ENCODE assay signal across 8 mouse cellular contexts in genomic region chr2:181148318-181148955, GRCm38 (mm10). TPM values are rescaled to one million over a fixed set of nuclear protein-coding genes. Genes with fewer than 3 reads are reported as not detected.
A peak's percentile ranks its signal among the peaks of the same experiment; 100 is the strongest.
DNase-seq lines count a peak whose midpoint lies in the region; ATAC-seq and TF ChIP-seq lines count a peak whose summit lies in the region.

No protein-coding gene starts in this region.

- H3K4me2 ChIP-seq in limb, embryonic 12.5 days = peak overlapping the region; percentile 92
- peak overlapping the region; percentile 74 for H3K4me2 ChIP-seq in stomach, embryonic 15.5 days

- TF ChIP-seq POLR2A in spleen, adult 2 months (IDR thresholded peaks at IDR 0.05; ENCODE audit: low read depth, low read length) = no peak

- 0 out of 2 replicates have a peak overlapping the region, but pooled peaks have one; percentile 40 for H3K9ac ChIP-seq in limb, embryonic 12.5 days (replicated peaks)
- H3K9ac ChIP-seq in stomach, embryonic 15.5 days = no peak overlapping the region

- no peaks in the 10 kb centered on the region for H3K9me3 ChIP-seq in limb, embryonic 12.5 days
- H3K9me3 ChIP-seq in stomach, embryonic 15.5 days = no peaks in the 10 kb centered on the region

- DNase-seq in cerebellum, adult 9-10 months = peak; percentile 66
- no peak for DNase-seq in cerebellum, adult 8-10 months
- DNase-seq in spleen, adult 2 months (ENCODE audit: low read depth in 1 of 2, low spot score in 2 of 2) = no peak
- no peak for DNase-seq in spleen, postnatal 36 days (ENCODE audit: low spot score in 2 of 2)
- no peak for DNase-seq in ovary, postnatal 36 days (ENCODE audit: low spot score)
- DNase-seq in lung, postnatal 10 days = no peak

- TF ChIP-seq CTCF in spleen, adult 2 months (IDR thresholded peaks at IDR 0.05; ENCODE audit: extremely low read depth, insufficient read depth, insufficient read length, insufficient replicate concordance) = no peak

- peaks cover 2% of the 10 kb centered on the region; the same call in 1 of the 2 replicates for H3K4me1 ChIP-seq in spleen, adult 2 months (ENCODE audit: control insufficient read depth, insufficient read depth, insufficient read length)
- peaks cover 13% of the 10 kb centered on the region; the same call in 1 of the 2 replicates for H3K4me1 ChIP-seq in limb, embryonic 12.5 days (replicated peaks)
- H3K4me1 ChIP-seq in stomach, embryonic 15.5 days = no peaks in the 10 kb centered on the region

- peak overlapping the region; percentile 44; the same call in 1 of the 2 replicates for H3K4me3 ChIP-seq in spleen, adult 2 months (ENCODE audit: extremely low read depth, insufficient read depth, insufficient read length)
- H3K4me3 ChIP-seq in limb, embryonic 12.5 days (replicated peaks) = peak overlapping the region; percentile 49
- peak overlapping the region; percentile 41 for H3K4me3 ChIP-seq in stomach, embryonic 15.5 days (replicated peaks)

- no peak overlapping the region for H3K27ac ChIP-seq in spleen, adult 2 months (ENCODE audit: insufficient read depth, low read length)
- no peak overlapping the region for H3K27ac ChIP-seq in limb, embryonic 12.5 days
- no peak overlapping the region for H3K27ac ChIP-seq in stomach, embryonic 15.5 days

- H3K36me3 ChIP-seq in spleen, adult 2 months (ENCODE audit: control insufficient read depth, insufficient read depth, low read length) = no peaks in the 10 kb centered on the region
- H3K36me3 ChIP-seq in limb, embryonic 12.5 days = no peaks in the 10 kb centered on the region
- no peaks in the 10 kb centered on the region for H3K36me3 ChIP-seq in stomach, embryonic 15.5 days

- no peaks in the 10 kb centered on the region for H3K27me3 ChIP-seq in spleen, adult 2 months (ENCODE audit: control insufficient read depth, insufficient read depth, low read length)
- peaks cover 96% of the 10 kb centered on the region for H3K27me3 ChIP-seq in limb, embryonic 12.5 days
- peaks cover 32% of the 10 kb centered on the region for H3K27me3 ChIP-seq in stomach, embryonic 15.5 days (replicated peaks)

- ATAC-seq in limb, embryonic 12.5 days (ENCODE audit: insufficient number of reproducible peaks, insufficient read depth, low FRiP score, low TSS enrichment, low read depth) = no peak
- no peak for ATAC-seq in stomach, embryonic 15.5 days (ENCODE audit: insufficient read depth, low FRiP score, low read depth)

- WGBS in spleen, adult 2 months = 23% methylated on average over 28 of the region's 31 CpGs
- 24% methylated on average over 27 of the region's 31 CpGs for WGBS in limb, embryonic 12.5 days
- WGBS in stomach, embryonic 15.5 days = 18% methylated on average over 15 of the region's 31 CpGs

RNA-seq across cellular contexts. Expression of gene Eef1a2, which starts 8.4 kb away (rescaled TPM):
- 0.05 TPM in 1 of 2 replicates, not detected in the other for polyA plus RNA-seq in spleen, adult 2 months (2012; rRNA removed)
- polyA plus RNA-seq in limb, embryonic 12.5 days (2016; fragmentation: Nextera tagmentation; extraction: Ambion mirVana) = 0.10 TPM in 1 of 2 replicates, not detected in the other
- polyA plus RNA-seq in stomach, embryonic 15.5 days (2015; fragmentation: Nextera tagmentation; extraction: Ambion mirVana) = 0.18 and 0.36 TPM in 2 replicates

RNA-seq across cellular contexts. Expression of gene Kcnq2, which starts 13.3 kb away (rescaled TPM):
- polyA plus RNA-seq in spleen, adult 2 months (2012; rRNA removed) = not detected in 2 replicates
- 0.26 and 0.46 TPM in 2 replicates for polyA plus RNA-seq in limb, embryonic 12.5 days (2016; fragmentation: Nextera tagmentation; extraction: Ambion mirVana)
- 1.5 TPM in 2 replicates for polyA plus RNA-seq in stomach, embryonic 15.5 days (2015; fragmentation: Nextera tagmentation; extraction: Ambion mirVana)

RNA-seq across cellular contexts. Expression of gene Ppdpf, which starts 38.6 kb away (rescaled TPM):
- 135 and 192 TPM in 2 replicates for polyA plus RNA-seq in spleen, adult 2 months (2012; rRNA removed)
- polyA plus RNA-seq in limb, embryonic 12.5 days (2016; fragmentation: Nextera tagmentation; extraction: Ambion mirVana) = 424 and 433 TPM in 2 replicates
- 249 and 269 TPM in 2 replicates for polyA plus RNA-seq in stomach, embryonic 15.5 days (2015; fragmentation: Nextera tagmentation; extraction: Ambion mirVana)

RNA-seq across cellular contexts. Expression of gene Ptk6, which starts 54.2 kb away (rescaled TPM):
- 0.13 and 0.15 TPM in 2 replicates for polyA plus RNA-seq in spleen, adult 2 months (2012; rRNA removed)
- polyA plus RNA-seq in limb, embryonic 12.5 days (2016; fragmentation: Nextera tagmentation; extraction: Ambion mirVana) = not detected in 2 replicates
- polyA plus RNA-seq in stomach, embryonic 15.5 days (2015; fragmentation: Nextera tagmentation; extraction: Ambion mirVana) = 0.12 TPM in 1 of 2 replicates, not detected in the other
